ENCODE assay signal across 26 mouse cellular contexts in genomic region chr3:141909136-141909535, GRCm38 (mm10).
"Had no signal": no experiment of that assay in that cellular context is flagged by ENCODE, and none has a peak within 500 bp of the region (broad histone marks: within the 10 kb centered on the region; RNA-seq: fewer than 3 reads in every experiment).

No protein-coding gene starts in this region.

- DNase-seq: gastrocnemius, postnatal 14 days; gastrocnemius, postnatal 36 days; heart, adult 11 months; heart, adult 2 months; heart, postnatal 14 days; heart, postnatal 36 days; kidney, adult 11 months; kidney, adult 2 months; kidney, adult 9 months; kidney, postnatal 14 days; kidney, postnatal 36 days; layer of hippocampus, adult 9-11 months; layer of hippocampus, postnatal 36 days; left cerebral cortex, postnatal 4 days had no signal

- H3K27ac ChIP-seq: heart, adult 2 months; heart, embryonic 13.5 days; heart, embryonic 15.5 days; hindbrain, embryonic 13.5 days; hindbrain, embryonic 15.5 days; hindbrain, postnatal 0 days; kidney, embryonic 15.5 days; kidney, postnatal 0 days; limb, embryonic 13.5 days; limb, embryonic 15.5 days; liver, embryonic 12.5 days had no signal

- H3K4me3 ChIP-seq: heart, adult 2 months; heart, embryonic 13.5 days; heart, embryonic 15.5 days; hindbrain, embryonic 13.5 days; hindbrain, embryonic 15.5 days; kidney, embryonic 15.5 days; limb, embryonic 13.5 days; limb, embryonic 15.5 days; liver, embryonic 12.5 days had no signal

- H3K4me2 ChIP-seq: heart, embryonic 11.5 days; heart, embryonic 13.5 days; heart, embryonic 15.5 days; hindbrain, embryonic 13.5 days; hindbrain, embryonic 15.5 days; kidney, embryonic 15.5 days; limb, embryonic 13.5 days; limb, embryonic 15.5 days; liver, embryonic 12.5 days had no signal

- H3K9ac ChIP-seq: heart, embryonic 13.5 days; heart, embryonic 15.5 days; hindbrain, embryonic 13.5 days; hindbrain, embryonic 15.5 days; kidney, embryonic 15.5 days; limb, embryonic 13.5 days; limb, embryonic 15.5 days; liver, embryonic 12.5 days had no signal

- ATAC-seq: hindbrain, postnatal 0 days; intestine, embryonic 16.5 days; liver, embryonic 12.5 days had no signal

- H3K27me3 ChIP-seq: heart, embryonic 13.5 days; heart, embryonic 15.5 days; hindbrain, embryonic 13.5 days; hindbrain, embryonic 15.5 days; kidney, embryonic 15.5 days; limb, embryonic 13.5 days; limb, embryonic 15.5 days; liver, embryonic 12.5 days had no signal

- H3K4me1 ChIP-seq: heart, embryonic 13.5 days; heart, embryonic 15.5 days; hindbrain, embryonic 15.5 days; limb, embryonic 13.5 days; limb, embryonic 15.5 days; liver, embryonic 12.5 days had no signal

- H3K36me3 ChIP-seq: heart, embryonic 13.5 days; heart, embryonic 15.5 days; hindbrain, embryonic 13.5 days; hindbrain, embryonic 15.5 days; kidney, embryonic 15.5 days; limb, embryonic 13.5 days; limb, embryonic 15.5 days; liver, embryonic 12.5 days had no signal

- H3K9me3 ChIP-seq: heart, embryonic 13.5 days; heart, embryonic 15.5 days; hindbrain, embryonic 13.5 days; hindbrain, embryonic 15.5 days; kidney, embryonic 15.5 days; limb, embryonic 13.5 days; limb, embryonic 15.5 days; liver, embryonic 12.5 days had no signal
